Mouse (Mus musculus) intestine, embryonic 15.5 days (tissue): ENCODE data around the gene Ncbp2. TPM values are rescaled to one million over a fixed set of nuclear protein-coding genes. Genes with fewer than 3 reads are reported as not detected.

Experiments
- ATAC-seq: fragments of 200-750 bp; cut with Nextera tagmentation; 2 replicates; pipeline ENCODE4 v1.8.0; 2017; ENCODE audit warnings: moderate TSS enrichment, moderate library complexity
- H3K27ac ChIP-seq: fragments of 300-500 bp; sonication (generic); 2 replicates; pipeline ENCODE4 v1.5.1; 2015; ENCODE audit warnings: mild to moderate bottlenecking, inconsistent platforms
- H3K27me3 ChIP-seq: fragments of 300-500 bp; sonication (generic); replicated peaks from 2 replicates; pipeline ENCODE4 v1.6.1; 2015; ENCODE audit warnings: inconsistent platforms
- H3K36me3 ChIP-seq: fragments of 300-500 bp; sonication (generic); 2 replicates; pipeline ENCODE4 v1.6.1; 2015; ENCODE audit warnings: inconsistent platforms
- H3K4me1 ChIP-seq: fragments of 300-500 bp; sonication (generic); replicated peaks from 2 replicates; pipeline ENCODE4 v1.6.1; 2015; ENCODE audit warnings: inconsistent platforms
- H3K4me2 ChIP-seq: fragments of 300-500 bp; sonication (generic); replicated peaks from 2 replicates; pipeline ENCODE4 v1.6.1; 2015; ENCODE audit warnings: mild to moderate bottlenecking, inconsistent platforms
- H3K4me3 ChIP-seq: fragments of 300-500 bp; sonication (generic); replicated peaks from 2 replicates; pipeline ENCODE4 v1.5.1; 2015; ENCODE audit warnings: inconsistent platforms
- H3K9ac ChIP-seq: fragments of 300-500 bp; sonication (generic); 2 replicates; pipeline ENCODE4 v1.6.1; 2015; ENCODE audit warnings: inconsistent platforms
- H3K9me3 ChIP-seq: fragments of 300-500 bp; sonication (generic); 2 replicates; pipeline ENCODE4 v1.6.1; 2016; ENCODE audit warnings: inconsistent platforms
- WGBS: fragments of 180-500 bp; shearing (Covaris S2); methylation state at CpG from one replicate; pipeline ENCODE4 v1.1.7; 2015; 5-methylcytosine and 5-hydroxymethylcytosine counted together
- polyA plus RNA-seq: library from polyadenylated mRNA; unstranded; fragments of >200 nt; fragmentation: Nextera tagmentation; extraction: Ambion mirVana; gene quantifications from 2 replicates; pipeline ENCODE4 v1.2.1, GENCODE M21; 2015

Gene Ncbp2
- polyA plus RNA-seq, 1 experiment from 2014 or later: 85.8 TPM

- H3K27me3 ChIP-seq: no peaks in the 10 kb centered on the region
- H3K36me3 ChIP-seq: no peaks in the 10 kb centered on the region
- H3K4me3 ChIP-seq: no peak overlapping the region
- WGBS: 69% methylated on average over 6 of the region's 6 CpGs
- no peak overlapping the region for H3K27ac ChIP-seq
- no peaks in the 10 kb centered on the region for H3K9me3 ChIP-seq
- H3K4me1 ChIP-seq: no peaks in the 10 kb centered on the region
- H3K9ac ChIP-seq: no peak overlapping the region
- H3K4me2 ChIP-seq: no peak overlapping the region
- ATAC-seq: no peak
These were observed 23.9 kb upstream of the Ncbp2 start for GRCm38 (mm10) chr16:31924368-31924767.

GRCm38 (mm10) chr16:31926091-31926490, 22.2 kb upstream of the Ncbp2 start:
- H3K36me3 ChIP-seq: no peaks in the 10 kb centered on the region
- 77% methylated on average over 6 of the region's 6 CpGs for WGBS
- no peak overlapping the region for H3K4me2 ChIP-seq
- no peak overlapping the region for H3K4me3 ChIP-seq
- H3K9me3 ChIP-seq: no peaks in the 10 kb centered on the region
- no peak for ATAC-seq
- H3K9ac ChIP-seq: no peak overlapping the region
- no peaks in the 10 kb centered on the region for H3K4me1 ChIP-seq
- no peaks in the 10 kb centered on the region for H3K27me3 ChIP-seq
- no peak overlapping the region for H3K27ac ChIP-seq

DNA sequence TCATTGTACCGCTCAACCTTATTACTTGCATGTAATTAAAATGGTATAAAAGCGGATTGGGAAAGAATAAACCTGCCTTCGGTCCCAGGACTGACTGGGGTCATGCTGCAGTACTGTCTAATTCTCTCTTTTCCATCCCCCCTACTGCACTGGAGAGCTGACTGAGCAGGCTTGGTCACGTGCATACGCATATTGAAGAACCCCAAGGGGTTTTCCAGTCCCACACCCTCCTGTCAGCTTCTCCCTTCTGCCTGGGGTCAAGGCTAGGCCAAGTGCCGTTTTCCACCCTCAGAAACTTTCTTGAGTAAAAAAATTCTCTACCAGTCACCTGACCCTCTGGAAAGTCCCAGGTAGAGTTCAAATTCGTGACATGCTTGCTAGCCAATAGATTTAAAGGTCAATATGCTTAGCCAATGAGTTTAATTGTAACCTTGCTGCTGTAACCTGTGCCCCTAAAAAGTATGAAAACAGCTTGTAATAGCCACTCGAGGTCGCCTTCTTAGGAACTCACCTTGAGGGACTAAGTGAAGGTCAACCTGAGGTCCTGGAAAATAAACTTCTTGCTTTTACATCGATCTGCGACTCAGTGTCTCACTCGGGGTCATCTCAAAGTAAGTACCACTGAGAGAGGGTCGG, 21.6 kb upstream of the Ncbp2 start:
- no peak for ATAC-seq
- no peak overlapping the region for H3K9ac ChIP-seq
- H3K4me3 ChIP-seq: no peak overlapping the region
- H3K9me3 ChIP-seq: no peaks in the 10 kb centered on the region
- no peaks in the 10 kb centered on the region for H3K36me3 ChIP-seq
- H3K27ac ChIP-seq: no peak overlapping the region
- no peaks in the 10 kb centered on the region for H3K27me3 ChIP-seq
- H3K4me2 ChIP-seq: no peak overlapping the region
- 79% methylated on average over 13 of the region's 13 CpGs for WGBS
- H3K4me1 ChIP-seq: no peaks in the 10 kb centered on the region

DNA sequence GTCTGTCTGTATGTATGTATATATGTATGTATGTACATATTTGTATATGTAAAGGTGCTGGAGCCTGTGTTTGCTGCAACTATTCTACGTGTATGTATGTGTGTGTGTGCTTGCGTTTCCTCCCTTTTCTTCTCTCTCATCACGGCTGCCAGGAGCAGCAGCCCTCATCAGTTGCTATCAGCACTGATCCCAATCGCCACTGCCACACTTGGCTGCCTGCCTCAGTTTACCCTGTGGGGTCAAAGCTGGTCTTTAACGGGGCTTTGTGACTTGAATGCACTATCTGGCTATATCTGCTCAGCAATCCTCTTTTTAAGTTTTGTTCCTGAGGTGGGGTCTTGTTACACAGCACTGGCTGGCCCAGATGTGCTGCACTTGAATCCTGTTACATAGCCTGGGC, 20.9 kb upstream of the Ncbp2 start:
- no peaks in the 10 kb centered on the region for H3K36me3 ChIP-seq
- no peaks in the 10 kb centered on the region for H3K4me1 ChIP-seq
- no peak overlapping the region for H3K4me3 ChIP-seq
- no peak overlapping the region for H3K4me2 ChIP-seq
- ATAC-seq: no peak
- H3K27ac ChIP-seq: no peak overlapping the region
- WGBS: 85% methylated on average over 5 of the region's 5 CpGs
- no peaks in the 10 kb centered on the region for H3K27me3 ChIP-seq
- no peak overlapping the region for H3K9ac ChIP-seq
- H3K9me3 ChIP-seq: no peaks in the 10 kb centered on the region

DNA sequence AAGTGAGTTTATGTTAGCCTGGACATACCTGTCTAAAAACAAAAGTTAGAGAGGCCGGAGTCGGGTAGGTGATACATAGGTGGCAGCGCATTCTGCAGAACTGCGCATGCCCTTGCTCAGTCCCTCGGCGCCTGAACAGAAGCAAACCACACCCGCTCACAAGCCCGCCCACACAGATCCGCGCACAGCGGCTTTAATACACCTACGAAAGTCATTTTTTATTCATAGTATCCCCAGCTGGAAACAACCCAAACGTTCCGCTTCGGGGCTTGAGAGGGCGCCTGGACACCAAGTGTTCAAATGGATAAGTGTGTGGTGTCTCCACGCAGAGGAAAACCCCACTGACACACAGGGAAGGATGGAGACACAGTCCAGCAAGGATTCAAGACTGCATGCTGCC, 17.0 kb upstream of the Ncbp2 start:
- no peak overlapping the region for H3K9ac ChIP-seq
- WGBS: 53% methylated on average over 17 of the region's 17 CpGs
- H3K4me2 ChIP-seq: peak overlapping the region; percentile 36; the same call in 1 of the 2 replicates
- peaks cover 22% of the 10 kb centered on the region for H3K4me1 ChIP-seq
- H3K27me3 ChIP-seq: peaks cover 31% of the 10 kb centered on the region
- H3K36me3 ChIP-seq: no peaks in the 10 kb centered on the region
- H3K9me3 ChIP-seq: no peaks in the 10 kb centered on the region
- no peak overlapping the region for H3K4me3 ChIP-seq
- H3K27ac ChIP-seq: no peak overlapping the region
- no peak for ATAC-seq

- Histone ChIP-seq H3K9me3 (no peaks in the 10 kb centered on the region), H3K27me3 (peaks cover 31% of the 10 kb centered on the region), H3K4me2 (peak overlapping the region; percentile 99; the same call in 1 of the 2 replicates), H3K9ac (no peak overlapping the region), H3K36me3 (no peaks in the 10 kb centered on the region), H3K27ac (no peak overlapping the region), H3K4me1 (peaks cover 22% of the 10 kb centered on the region), H3K4me3 (no peak overlapping the region)
- ATAC-seq: no peak
- 63% methylated on average over 5 of the region's 5 CpGs for WGBS
These were observed 16.1 kb upstream of the Ncbp2 start for GRCm38 (mm10) chr16:31932255-31932654.

- Histone ChIP-seq H3K4me1 (peaks cover 22% of the 10 kb centered on the region), H3K27ac (peak overlapping the region; percentile 27; the same call in 1 of the 2 replicates), H3K9me3 (no peaks in the 10 kb centered on the region), H3K36me3 (no peaks in the 10 kb centered on the region), H3K27me3 (peaks cover 31% of the 10 kb centered on the region), H3K4me2 (peak overlapping the region; percentile 99), H3K9ac (peak overlapping the region; percentile 56), H3K4me3 (peak overlapping the region; percentile 55)
- under 1% methylated on average over 50 of the region's 50 CpGs for WGBS
- ATAC-seq: peak; percentile 86
These were observed 15.2 kb upstream of the Ncbp2 start for GRCm38 (mm10) chr16:31932840-31933697.

GRCm38 (mm10) chr16:31933751-31934549, 14.4 kb upstream of the Ncbp2 start, which contains the start of gene Pigz:
Pigz (plus strand) TSS chr16:31933851.
- H3K4me2 ChIP-seq: peak within 1 kb of the TSS; percentile 99
- H3K4me1 ChIP-seq: peaks cover 22% of the 10 kb centered on the region
- no peaks in the 10 kb centered on the region for H3K36me3 ChIP-seq
- peak within 1 kb of the TSS; percentile 56 for H3K9ac ChIP-seq
- H3K27me3 ChIP-seq: peaks cover 31% of the 10 kb centered on the region
- 9% methylated on average over 42 of the region's 42 CpGs for WGBS
- peak; percentile 46 for ATAC-seq
- H3K4me3 ChIP-seq: peak within 1 kb of the TSS; percentile 55
- H3K9me3 ChIP-seq: no peaks in the 10 kb centered on the region
- H3K27ac ChIP-seq: peak within 1 kb of the TSS; percentile 27; the same call in 1 of the 2 replicates

DNA sequence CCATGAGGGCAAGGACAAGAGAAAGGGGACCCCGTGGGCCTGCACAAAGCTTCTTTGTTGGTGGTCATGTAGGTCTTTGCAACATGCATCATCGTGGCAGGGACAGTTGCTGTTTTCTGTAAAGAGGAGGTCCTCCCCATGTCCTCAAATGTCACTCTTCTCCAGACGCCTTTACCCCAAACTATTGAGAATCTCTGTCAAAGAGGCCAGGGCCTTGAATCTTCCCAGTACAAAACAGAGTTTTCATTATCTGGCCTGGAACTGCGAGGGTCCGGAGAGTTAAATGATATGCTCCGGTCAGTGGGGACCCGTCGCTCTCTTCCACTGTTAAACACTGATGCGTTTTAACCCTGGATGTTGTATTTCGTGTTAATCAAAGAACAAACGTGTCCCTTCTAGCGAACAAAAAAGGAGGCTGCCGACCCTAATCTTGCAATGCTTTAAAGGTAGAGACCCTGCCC, 13.7 kb upstream of the Ncbp2 start:
- Histone ChIP-seq H3K27ac (no peak overlapping the region), H3K9me3 (no peaks in the 10 kb centered on the region), H3K27me3 (peaks cover 31% of the 10 kb centered on the region), H3K4me1 (peaks cover 22% of the 10 kb centered on the region), H3K36me3 (no peaks in the 10 kb centered on the region), H3K9ac (no peak overlapping the region), H3K4me3 (peak overlapping the region; percentile 24; the same call in 1 of the 2 replicates), H3K4me2 (peak overlapping the region; percentile 55)
- WGBS: 27% methylated on average over 13 of the region's 13 CpGs
- ATAC-seq: no peak

DNA sequence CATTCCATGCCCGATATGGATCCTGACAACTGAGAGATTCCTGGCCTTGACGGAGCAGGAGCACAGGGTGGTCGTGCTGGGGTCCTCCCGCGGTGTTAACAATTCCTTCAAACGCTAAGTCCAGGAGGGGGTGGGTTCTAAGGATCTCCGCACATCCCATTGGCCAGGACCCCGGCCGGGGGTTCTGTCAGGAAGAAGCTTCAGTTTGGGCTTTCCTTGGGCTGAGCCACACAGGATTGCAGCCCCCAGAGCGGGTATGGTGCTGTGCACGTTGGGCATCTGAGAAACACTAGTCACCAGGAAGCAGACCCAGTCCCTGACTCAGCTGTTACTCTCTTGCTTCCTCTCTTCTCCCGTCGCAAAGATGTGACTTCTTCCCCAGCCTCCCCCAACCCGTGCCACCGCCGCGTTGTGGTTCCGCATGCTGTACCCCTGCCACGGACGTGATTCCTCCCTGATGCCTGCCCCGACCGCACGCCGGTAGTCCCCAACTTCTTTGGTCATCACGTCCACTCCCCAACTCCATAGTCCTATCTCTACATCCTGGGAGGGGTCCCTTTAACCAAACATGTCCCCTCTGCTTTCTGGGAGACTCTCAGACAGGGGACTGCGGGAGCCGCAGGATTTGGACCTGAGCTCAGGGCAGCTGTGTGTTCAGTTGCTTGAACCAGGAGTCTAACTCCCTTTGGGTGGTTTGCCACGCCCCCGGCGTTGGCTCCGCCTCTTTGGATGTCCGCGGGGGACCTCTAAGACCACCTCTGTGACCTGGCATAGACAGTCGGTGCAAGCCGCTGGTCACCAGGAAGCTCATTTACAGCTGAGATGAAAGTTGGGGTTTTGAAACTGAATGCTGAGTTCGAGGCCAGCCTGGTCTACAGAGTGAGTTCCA, 13.0 kb upstream of the Ncbp2 start:
- 4% methylated on average over 36 of the region's 36 CpGs for WGBS

GRCm38 (mm10) chr16:31936568-31936967, 11.7 kb upstream of the Ncbp2 start:
- H3K9ac ChIP-seq: no peak overlapping the region
- H3K9me3 ChIP-seq: no peaks in the 10 kb centered on the region
- 84% methylated on average over 4 of the region's 4 CpGs for WGBS
- H3K27me3 ChIP-seq: peaks cover 31% of the 10 kb centered on the region
- no peaks in the 10 kb centered on the region for H3K36me3 ChIP-seq
- ATAC-seq: no peak
- no peak overlapping the region for H3K4me3 ChIP-seq
- H3K4me2 ChIP-seq: no peak overlapping the region
- peaks cover 22% of the 10 kb centered on the region for H3K4me1 ChIP-seq
- no peak overlapping the region for H3K27ac ChIP-seq

More for the DNA sequence above, 13.0 kb upstream of the Ncbp2 start:
- H3K4me2 ChIP-seq: peak overlapping the region; percentile 55
- no peak overlapping the region for H3K9ac ChIP-seq
- peaks cover 22% of the 10 kb centered on the region for H3K4me1 ChIP-seq
- no peaks in the 10 kb centered on the region for H3K36me3 ChIP-seq
- no peak overlapping the region for H3K27ac ChIP-seq
- H3K9me3 ChIP-seq: no peaks in the 10 kb centered on the region
- peak overlapping the region; percentile 24 for H3K4me3 ChIP-seq
- ATAC-seq: no peak
- peaks cover 31% of the 10 kb centered on the region for H3K27me3 ChIP-seq
